Mouse (Mus musculus) CD4-positive, CD25-positive, alpha-beta regulatory T cell (primary cell): ENCODE measurements around the gene Angptl8. TPM values are rescaled to one million over a fixed set of nuclear protein-coding genes. Genes with fewer than 3 reads are reported as not detected.

Source experiments
- polyA plus RNA-seq: library from polyadenylated mRNA; unstranded; fragments of 100-300 nt; shearing (Covaris generic); gene quantifications from one replicate; pipeline ENCODE4 v1.2.1, GENCODE M21; 2017

Angptl8 gene
- polyA plus RNA-seq, result not detected

GRCm38 (mm10) chr9:21835258-21835912 lies at the start of gene Angptl8:
Angptl8 (plus strand) TSS chr9:21835510.

GRCm38 (mm10) chr9:21798345-21799009 lies 36.8 kb upstream of the Angptl8 start, which contains the start of gene Kank2:
Kank2 (minus strand) TSS chr9:21798744.

DNA sequence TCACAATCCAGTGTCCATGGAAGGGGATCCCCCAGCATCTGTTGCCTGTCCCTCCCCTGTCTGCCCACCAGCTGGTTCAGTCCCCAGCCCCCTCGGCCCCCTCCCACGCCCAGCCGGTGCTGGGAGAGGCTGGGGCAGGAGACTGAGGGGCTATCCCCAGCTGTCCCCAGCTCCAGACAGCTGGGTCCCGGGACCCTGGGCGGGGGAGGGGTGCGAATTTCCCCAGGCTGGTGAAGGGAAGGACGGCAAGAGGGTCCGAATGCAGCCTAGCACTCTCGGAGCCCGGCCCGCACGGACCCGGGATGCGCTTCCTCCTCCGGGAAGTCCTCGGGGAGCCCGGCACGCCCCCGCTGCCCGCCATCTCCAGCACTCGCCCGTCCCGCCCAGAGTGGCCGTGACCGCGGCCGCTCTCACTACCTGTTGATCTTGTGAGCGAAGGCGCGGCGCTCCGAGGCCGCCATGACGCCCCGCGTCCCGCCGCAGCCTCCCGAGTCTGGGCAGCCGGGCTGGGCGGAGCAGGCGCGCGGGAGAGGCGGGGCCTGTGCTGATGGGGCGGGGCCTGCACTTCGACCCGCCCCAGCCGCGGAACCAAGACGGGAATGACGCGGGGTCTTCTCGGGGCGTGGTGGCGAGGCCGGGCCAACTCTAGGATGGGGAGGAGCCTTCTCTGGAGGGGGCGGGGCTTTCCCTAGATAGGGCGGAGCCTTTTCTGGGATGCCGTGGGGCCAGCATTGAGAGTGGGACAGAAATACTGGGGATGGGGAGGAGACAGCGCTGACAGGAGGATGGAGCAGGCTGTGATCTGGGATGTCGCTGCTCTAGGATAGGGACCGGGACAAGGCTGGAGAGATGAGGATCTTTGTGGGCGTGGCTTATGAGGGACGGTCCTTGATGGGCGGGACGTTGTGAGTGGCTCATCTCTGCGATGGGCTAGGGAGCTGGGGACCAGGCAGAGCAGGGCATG lies 17.1 kb downstream of the Angptl8 start, which contains the start of gene Dock6:
TSS of gene Dock6 (minus strand) at position 508 of the 964 bp plus-strand sequence.

Other genes with a start within 250 kb of the Angptl8 start
- 38.1 TPM for gene Timm29, start 242.8 kb upstream of the Angptl8 start, polyA plus RNA-seq
- gene Yipf2, start 242.7 kb upstream of the Angptl8 start, polyA plus RNA-seq, result 26.2 TPM
- gene Smarca4, start 219.3 kb upstream of the Angptl8 start, polyA plus RNA-seq, result 63.5 TPM
- 30.3 TPM for gene Ldlr, start 112.0 kb upstream of the Angptl8 start, polyA plus RNA-seq
- 3.3 TPM for gene Spc24, start 75.2 kb upstream of the Angptl8 start, polyA plus RNA-seq
- not detected for gene Kank2, start 36.8 kb upstream of the Angptl8 start, polyA plus RNA-seq
- 2.1 TPM for gene Dock6, start 17.1 kb downstream of the Angptl8 start, polyA plus RNA-seq
- gene Rab3d, start 82.7 kb downstream of the Angptl8 start, polyA plus RNA-seq, result 9.3 TPM
- gene Ccdc159, start 92.0 kb downstream of the Angptl8 start, polyA plus RNA-seq, result 0.20 TPM
- 1.7 TPM for gene Tmem205, start 92.0 kb downstream of the Angptl8 start, polyA plus RNA-seq
- 1.1 TPM for gene Plppr2, start 101.5 kb downstream of the Angptl8 start, polyA plus RNA-seq
- 14.6 TPM for gene Swsap1, start 120.2 kb downstream of the Angptl8 start, polyA plus RNA-seq
- gene Epor, start 128.0 kb downstream of the Angptl8 start, polyA plus RNA-seq, result 0.45 TPM
- gene Rgl3, start 153.9 kb downstream of the Angptl8 start, polyA plus RNA-seq, result not detected
- not detected for gene Ccdc151, start 167.1 kb downstream of the Angptl8 start, polyA plus RNA-seq
- gene Prkcsh, start 167.3 kb downstream of the Angptl8 start, polyA plus RNA-seq, result 83.1 TPM
- gene Elavl3, start 216.5 kb downstream of the Angptl8 start, polyA plus RNA-seq, result not detected
- not detected for gene Gm49318, start 235.7 kb downstream of the Angptl8 start, polyA plus RNA-seq
- 26.5 TPM for gene Zfp653, start 235.9 kb downstream of the Angptl8 start, polyA plus RNA-seq
- 52.0 TPM for gene Ecsit, start 249.9 kb downstream of the Angptl8 start, polyA plus RNA-seq